Comparison of ENCODE assay signal across 9 mouse cellular contexts in the genomic region with DNA sequence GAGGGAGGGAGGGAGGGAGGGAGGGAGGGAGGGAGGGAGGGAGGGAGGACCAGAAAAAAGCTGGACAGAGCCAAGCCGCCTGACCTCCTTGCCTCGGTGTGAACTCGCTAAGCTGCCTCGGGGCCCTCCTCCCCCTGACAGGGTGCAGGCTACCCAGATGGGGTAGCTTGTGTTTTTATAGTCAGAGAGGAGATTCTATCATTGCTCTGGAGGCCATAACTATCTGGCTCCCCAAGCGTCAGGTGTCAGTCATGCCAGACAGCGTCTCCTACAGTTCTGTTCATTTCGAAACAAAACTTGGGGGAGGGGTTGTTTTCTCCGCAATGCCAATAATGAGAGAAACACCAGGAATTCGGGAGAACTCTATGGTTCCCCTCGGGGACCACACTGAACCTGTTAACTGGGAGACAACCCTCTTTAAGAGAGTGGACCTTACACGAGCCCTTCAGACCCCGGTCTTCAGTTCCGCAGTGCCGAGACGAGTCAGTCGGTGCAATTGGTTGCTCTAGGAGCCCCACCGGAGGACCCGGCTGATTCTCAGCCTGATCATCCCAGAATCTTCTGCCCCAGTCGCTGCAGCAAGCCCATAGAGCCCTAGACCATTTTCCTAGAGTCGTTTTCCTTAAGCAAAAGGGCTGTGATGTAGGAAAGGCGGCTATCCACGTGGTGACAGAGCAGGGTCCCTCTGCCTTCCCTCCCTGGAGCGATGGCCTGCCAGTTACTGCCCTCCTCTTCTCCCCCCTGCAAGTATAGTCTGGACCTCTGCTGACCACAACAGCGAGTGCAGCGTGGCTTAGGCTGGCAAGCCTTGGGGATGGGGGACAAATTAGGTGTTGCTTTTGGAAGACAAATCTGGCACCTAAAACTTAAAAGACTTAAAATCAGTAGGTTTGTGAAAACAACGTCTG. TPM values are rescaled to one million over a fixed set of nuclear protein-coding genes. Genes with fewer than 3 reads are reported as not detected.
DNase-seq lines count a peak whose midpoint lies in the region; ATAC-seq and TF ChIP-seq lines count a peak whose summit lies in the region.
"Had no signal": no experiment of that assay in that cellular context is flagged by ENCODE, and none has a peak within 500 bp of the region (broad histone marks: within the 10 kb centered on the region; RNA-seq: fewer than 3 reads in every experiment).

No protein-coding gene starts in this region.

- H3K9ac ChIP-seq in ES-Bruce4 (ENCODE audit: low read depth, poor library complexity, severe bottlenecking): peak overlapping the region; percentile 22
- H3K9ac ChIP-seq in hindbrain, embryonic 12.5 days: no peak overlapping the region

- no peaks in the 10 kb centered on the region for H3K9me3 ChIP-seq in ES-Bruce4 (replicated peaks; ENCODE audit: control insufficient read depth, insufficient read depth, low read length, poor library complexity, severe bottlenecking)
- H3K9me3 ChIP-seq in hindbrain, embryonic 12.5 days (replicated peaks): no peaks in the 10 kb centered on the region

- ATAC-seq in hindbrain, embryonic 12.5 days (ENCODE audit: low FRiP score): no peak

- TF ChIP-seq CTCF in ES-Bruce4 (IDR thresholded peaks at IDR 0.05; ENCODE audit: low read depth, low read length): no peak
- TF ChIP-seq CTCF in bone marrow macrophage, adult 2 months (IDR thresholded peaks at IDR 0.05; ENCODE audit: low read depth, low read length): no peak

- 2% methylated on average over 26 of the region's 26 CpGs for WGBS in hindbrain, embryonic 12.5 days
- 3% methylated on average over 25 of the region's 26 CpGs for WGBS in macrophage (ENCODE audit: missing documents)

- TF ChIP-seq POLR2A in ES-Bruce4 (IDR thresholded peaks at IDR 0.05; ENCODE audit: insufficient read depth, low read length): no peak
- TF ChIP-seq POLR2A in bone marrow macrophage, adult 2 months (IDR thresholded peaks at IDR 0.05; ENCODE audit: borderline replicate concordance, low read depth, low read length): no peak

- no peak for DNase-seq in gastrocnemius, adult 18-20 months (ENCODE audit: low spot score)
- DNase-seq in thymus, postnatal 14 days: no peak
- DNase-seq in right cerebral cortex, adult 18-20 months: no peak

- no peaks in the 10 kb centered on the region for H3K4me1 ChIP-seq in ES-Bruce4 (ENCODE audit: control insufficient read depth, insufficient read depth, low read length)
- H3K4me1 ChIP-seq in bone marrow macrophage, adult 2 months (ENCODE audit: control insufficient read depth, insufficient read depth, low read length): peaks cover 2% of the 10 kb centered on the region; the same call in 1 of the 2 replicates
- H3K4me1 ChIP-seq in hindbrain, embryonic 12.5 days: peaks cover 27% of the 10 kb centered on the region

- H3K79me2 ChIP-seq in macrophage (ENCODE audit: inconsistent target): no peaks in the 10 kb centered on the region

- H3K27ac ChIP-seq in ES-Bruce4 (ENCODE audit: insufficient read depth, low read length): no peak overlapping the region
- H3K27ac ChIP-seq in bone marrow macrophage, adult 2 months (ENCODE audit: insufficient read depth, low read depth, low read length): no peak overlapping the region
- no peak overlapping the region for H3K27ac ChIP-seq in hindbrain, embryonic 12.5 days
- no peak overlapping the region for H3K27ac ChIP-seq in macrophage

- no peaks in the 10 kb centered on the region for H3K36me3 ChIP-seq in ES-Bruce4 (ENCODE audit: control insufficient read depth, insufficient read depth, low read length, poor library complexity, severe bottlenecking)
- H3K36me3 ChIP-seq in hindbrain, embryonic 12.5 days: no peaks in the 10 kb centered on the region
- H3K36me3 ChIP-seq in macrophage (ENCODE audit: inconsistent target): no peaks in the 10 kb centered on the region

- 0 out of 2 replicates have a peak, but pooled peaks have one; percentile 14 for TF ChIP-seq EP300 in ES-Bruce4 (IDR thresholded peaks at IDR 0.05; ENCODE audit: insufficient read depth, low read depth, low read length)

- H3K4me2 ChIP-seq in hindbrain, embryonic 12.5 days (replicated peaks): peak overlapping the region; percentile 97

- H3K27me3 ChIP-seq in ES-Bruce4 (ENCODE audit: control insufficient read depth, insufficient read depth, low read length, poor library complexity, severe bottlenecking): peaks cover 7% of the 10 kb centered on the region; the same call in 1 of the 2 replicates
- peaks cover 55% of the 10 kb centered on the region for H3K27me3 ChIP-seq in hindbrain, embryonic 12.5 days

- H3K4me3 ChIP-seq in ES-Bruce4 (ENCODE audit: low read depth, low read length) (peak overlapping the region; percentile 36), macrophage (ENCODE audit: inconsistent target) (peak overlapping the region; percentile 16; the same call in 1 of the 2 replicates)
- H3K4me3 ChIP-seq in bone marrow macrophage, adult 2 months (ENCODE audit: insufficient read depth, low read length): peak overlapping the region; percentile 60
- H3K4me3 ChIP-seq in hindbrain, embryonic 12.5 days: peak overlapping the region; percentile 31

RNA-seq across cellular contexts. Expression of gene Lrp2, which starts 1.2 kb away (rescaled TPM):
- polyA plus RNA-seq in ES-Bruce4 (2011; ENCODE audit: insufficient read depth, insufficient read length, low read depth, missing spikeins) (92.6 and 92.9 TPM in 2 replicates), macrophage (2018) (not detected in 3 replicates)
- polyA plus RNA-seq in bone marrow macrophage, adult 2 months (2012; ENCODE audit: insufficient read depth, insufficient read length, missing spikeins): not detected in 2 replicates
- polyA plus RNA-seq in hindbrain, embryonic 12.5 days (2016; fragmentation: Nextera tagmentation; extraction: Ambion mirVana): 2.6 and 3.2 TPM in 2 replicates
- under 1 TPM in 1 of 26 experiments, not detected in 25; 0.09 TPM for total RNA-seq in macrophage (2018; cell fraction: chromatin; rRNA removed)
- total RNA-seq in macrophage (2018; cell fraction: cytosol; rRNA removed): under 1 TPM in 3 of 26 experiments, not detected in 23; under 0.01 TPM
- under 1 TPM in 1 of 26 experiments, not detected in 25; 0.10 TPM for total RNA-seq in macrophage (2018; cell fraction: nucleus; rRNA removed)
- under 1 TPM in 1 of 2 experiments, not detected in 1; 0.30 TPM for total RNA-seq in gastrocnemius, adult 18-20 months (2021)
- total RNA-seq: common myeloid progenitor, adult 5-6 weeks had no signal
- polyA plus RNA-seq: small intestine, adult 2 months had no signal

RNA-seq across cellular contexts. Expression of gene Bbs5, which starts 59.9 kb away (rescaled TPM):
- 15.9 and 17.7 TPM in 2 replicates for polyA plus RNA-seq in ES-Bruce4 (2011; ENCODE audit: insufficient read depth, insufficient read length, low read depth, missing spikeins)
- polyA plus RNA-seq in bone marrow macrophage, adult 2 months (2012; ENCODE audit: insufficient read depth, insufficient read length, missing spikeins): 5.7 and 6.5 TPM in 2 replicates
- 19.6 and 26.3 TPM in 2 replicates for polyA plus RNA-seq in hindbrain, embryonic 12.5 days (2016; fragmentation: Nextera tagmentation; extraction: Ambion mirVana)
- total RNA-seq in macrophage (2018; cell fraction: chromatin; rRNA removed): 10 to 100 TPM in 13 of 26 experiments, 1 to 10 TPM in 11, under 1 TPM in 1, not detected in 1; 0.98 to 30.3 (median 11.1) TPM
- total RNA-seq in macrophage (2018; cell fraction: cytosol; rRNA removed): 1 to 10 TPM; 2.0 to 6.4 (median 4.5) TPM
- total RNA-seq in macrophage (2018; cell fraction: nucleus; rRNA removed): 10 to 100 TPM in 7 of 26 experiments, 1 to 10 TPM in 19; 1.2 to 16.2 (median 6.1) TPM
- polyA plus RNA-seq in macrophage (2018): 5.6 to 6.1 TPM (median 6.1 TPM) in 3 replicates
- total RNA-seq in gastrocnemius, adult 18-20 months (2021): 1 to 10 TPM; 3.4 TPM
- polyA plus RNA-seq: small intestine, adult 2 months had no signal

Comparison
In these comparisons a context has a peak if more than half of its experiments do, and no peak if none do; other contexts are left out.
1. RNA of gene Lrp2, which starts 1.2 kb away (polyA plus RNA-seq): 92.6 to 92.9 TPM in ES-Bruce4; 2.6 to 3.2 TPM in hindbrain, embryonic 12.5 days, not detected in bone marrow macrophage, adult 2 months and not detected in macrophage; every median in the first group is over 10 times any median in the second.
2. Peak in every context shown above with its lines, with median percentiles within 50 percentile points of each other: H3K4me3 ChIP-seq.